Mouse (Mus musculus): Measurements from ENCODE around the gene Olfr1188. TPM values are rescaled to one million over a fixed set of nuclear protein-coding genes. Genes with fewer than 3 reads are reported as not detected.
"Not testable (repeated sequence)": the region's sequence is repeated elsewhere in the genome, so short reads cannot be mapped to it uniquely, and the experiment has no call there.

The Olfr1188 gene
- total RNA-seq (2014; rRNA removed) (not detected in 2 replicates), polyA plus RNA-seq (2012; rRNA removed) (not detected in 2 replicates)

- no peaks in the 10 kb centered on the region for H3K79me2 ChIP-seq (ENCODE audit: control insufficient read depth, insufficient read depth, low read length)
- WGBS: 83% methylated on average over 2 of the region's 2 CpGs
- TF ChIP-seq POLR2A (IDR thresholded peaks at IDR 0.05; ENCODE audit: extremely low read depth, insufficient read depth, low read length) (no peak), CTCF (IDR thresholded peaks at IDR 0.05; ENCODE audit: low read depth, low read length) (no peak)
Observed at GRCm38 (mm10) chr2:88556635-88557034, at the start of gene Olfr1188. TSS of gene Olfr1188 (plus strand) at chr2:88556935.

GRCm38 (mm10) chr2:88518251-88518650 is 38.5 kb upstream of the Olfr1188 start, which contains the start of gene Olfr1186:
TSS of gene Olfr1186 (plus strand) at chr2:88518551.
- no peak within 1 kb of the TSS for H3K4me3 ChIP-seq (ENCODE audit: insufficient read depth, low read depth, low read length)
- TF ChIP-seq POLR2A (IDR thresholded peaks at IDR 0.05; ENCODE audit: extremely low read depth, insufficient read depth, low read length): no peak
- TF ChIP-seq CTCF (IDR thresholded peaks at IDR 0.05; ENCODE audit: low read depth, low read length): no peak
- H3K36me3 ChIP-seq (ENCODE audit: control insufficient read depth, insufficient read depth, low read length): no peaks in the 10 kb centered on the region

More at GRCm38 (mm10) chr2:88556635-88557034, at the start of gene Olfr1188:
- Histone ChIP-seq H3K27ac (replicated peaks; ENCODE audit: insufficient read depth, low read depth, low read length) (no peak within 1 kb of the TSS), H3K4me3 (ENCODE audit: insufficient read depth, low read depth, low read length) (no peak within 1 kb of the TSS), H3K9ac (ENCODE audit: low read depth, low read length) (no peak within 1 kb of the TSS), H3K4me1 (ENCODE audit: control insufficient read depth, insufficient read depth, low read length) (no peaks in the 10 kb centered on the region), H3K36me3 (ENCODE audit: control insufficient read depth, insufficient read depth, low read length) (no peaks in the 10 kb centered on the region), H3K27me3 (ENCODE audit: control insufficient read depth, insufficient read depth, low read length) (no peaks in the 10 kb centered on the region)
- DNase-seq (ENCODE audit: extremely low read depth, low read depth, low spot score): no peak

GRCm38 (mm10) chr2:88525720-88526119 is 31.0 kb upstream of the Olfr1188 start:
- H3K27me3 ChIP-seq (ENCODE audit: control insufficient read depth, insufficient read depth, low read length): no peaks in the 10 kb centered on the region
- H3K27ac ChIP-seq (replicated peaks; ENCODE audit: insufficient read depth, low read depth, low read length): no peak overlapping the region
- H3K9ac ChIP-seq (ENCODE audit: low read depth, low read length): no peak overlapping the region
- H3K4me3 ChIP-seq (ENCODE audit: insufficient read depth, low read depth, low read length): no peak overlapping the region
- H3K36me3 ChIP-seq (ENCODE audit: control insufficient read depth, insufficient read depth, low read length): no peaks in the 10 kb centered on the region
- H3K79me2 ChIP-seq (ENCODE audit: control insufficient read depth, insufficient read depth, low read length): no peaks in the 10 kb centered on the region
- WGBS: 58% methylated on average over 3 of the region's 3 CpGs
- H3K4me1 ChIP-seq (ENCODE audit: control insufficient read depth, insufficient read depth, low read length): no peaks in the 10 kb centered on the region
- no peak for DNase-seq (ENCODE audit: extremely low read depth, low read depth, low spot score)
- TF ChIP-seq POLR2A (IDR thresholded peaks at IDR 0.05; ENCODE audit: extremely low read depth, insufficient read depth, low read length) (no peak), CTCF (IDR thresholded peaks at IDR 0.05; ENCODE audit: low read depth, low read length) (no peak)

More at GRCm38 (mm10) chr2:88518251-88518650, 38.5 kb upstream of the Olfr1188 start, which contains the start of gene Olfr1186:
- Histone ChIP-seq H3K9ac (ENCODE audit: low read depth, low read length) (no peak within 1 kb of the TSS), H3K27ac (replicated peaks; ENCODE audit: insufficient read depth, low read depth, low read length) (no peak within 1 kb of the TSS), H3K27me3 (ENCODE audit: control insufficient read depth, insufficient read depth, low read length) (no peaks in the 10 kb centered on the region), H3K79me2 (ENCODE audit: control insufficient read depth, insufficient read depth, low read length) (no peaks in the 10 kb centered on the region), H3K4me1 (ENCODE audit: control insufficient read depth, insufficient read depth, low read length) (no peaks in the 10 kb centered on the region)
- no peak for DNase-seq (ENCODE audit: extremely low read depth, low read depth, low spot score)
- 60% methylated on average over 2 of the region's 2 CpGs for WGBS

- H3K79me2 ChIP-seq (ENCODE audit: control insufficient read depth, insufficient read depth, low read length); H3K27ac ChIP-seq (replicated peaks; ENCODE audit: insufficient read depth, low read depth, low read length); H3K4me1 ChIP-seq (ENCODE audit: control insufficient read depth, insufficient read depth, low read length); H3K27me3 ChIP-seq (ENCODE audit: control insufficient read depth, insufficient read depth, low read length); DNase-seq (ENCODE audit: extremely low read depth, low read depth, low spot score); H3K9ac ChIP-seq (ENCODE audit: low read depth, low read length); H3K36me3 ChIP-seq (ENCODE audit: control insufficient read depth, insufficient read depth, low read length); H3K4me3 ChIP-seq (ENCODE audit: insufficient read depth, low read depth, low read length): not testable (repeated sequence)
- 85% methylated on average over 12 of the region's 12 CpGs for WGBS
Observed at GRCm38 (mm10) chr2:88572696-88573095, 16.0 kb downstream of the Olfr1188 start.

- no peaks in the 10 kb centered on the region for H3K4me1 ChIP-seq (ENCODE audit: control insufficient read depth, insufficient read depth, low read length)
- no peak within 1 kb of the TSS for H3K4me3 ChIP-seq (ENCODE audit: insufficient read depth, low read depth, low read length)
- no peak within 1 kb of the TSS for H3K27ac ChIP-seq (replicated peaks; ENCODE audit: insufficient read depth, low read depth, low read length)
- TF ChIP-seq POLR2A (IDR thresholded peaks at IDR 0.05; ENCODE audit: extremely low read depth, insufficient read depth, low read length): no peak
- TF ChIP-seq CTCF (IDR thresholded peaks at IDR 0.05; ENCODE audit: low read depth, low read length): no peak
- H3K27me3 ChIP-seq (ENCODE audit: control insufficient read depth, insufficient read depth, low read length): no peaks in the 10 kb centered on the region
- H3K79me2 ChIP-seq (ENCODE audit: control insufficient read depth, insufficient read depth, low read length): no peaks in the 10 kb centered on the region
- no peak for DNase-seq (ENCODE audit: extremely low read depth, low read depth, low spot score)
- no peaks in the 10 kb centered on the region for H3K36me3 ChIP-seq (ENCODE audit: control insufficient read depth, insufficient read depth, low read length)
- H3K9ac ChIP-seq (ENCODE audit: low read depth, low read length): no peak within 1 kb of the TSS
Observed at GRCm38 (mm10) chr2:88586154-88586553, 29.4 kb downstream of the Olfr1188 start, which contains the start of gene Olfr1189. TSS of gene Olfr1189 (plus strand) at chr2:88586454.

Other genes with a start within 250 kb of the Olfr1188 start
- gene Olfr1174-ps, start 241.8 kb upstream of the Olfr1188 start, total RNA-seq (2014; rRNA removed): not detected in 2 replicates
- not detected in 2 replicates for gene Olfr1174-ps, start 241.8 kb upstream of the Olfr1188 start, polyA plus RNA-seq (2012; rRNA removed)
- gene Olfr1175-ps, start 229.7 kb upstream of the Olfr1188 start, total RNA-seq (2014; rRNA removed): not detected in 2 replicates
- gene Olfr1175-ps, start 229.7 kb upstream of the Olfr1188 start, polyA plus RNA-seq (2012; rRNA removed): not detected in 2 replicates
- gene Olfr1176, start 220.2 kb upstream of the Olfr1188 start, total RNA-seq (2014; rRNA removed): not detected in 2 replicates
- gene Olfr1176, start 220.2 kb upstream of the Olfr1188 start, polyA plus RNA-seq (2012; rRNA removed): not detected in 2 replicates
- not detected in 2 replicates for gene Olfr1177-ps, start 210.4 kb upstream of the Olfr1188 start, total RNA-seq (2014; rRNA removed)
- not detected in 2 replicates for gene Olfr1177-ps, start 210.4 kb upstream of the Olfr1188 start, polyA plus RNA-seq (2012; rRNA removed)
- gene Olfr1178, start 169.9 kb upstream of the Olfr1188 start, total RNA-seq (2014; rRNA removed): not detected in 2 replicates
- gene Olfr1178, start 169.9 kb upstream of the Olfr1188 start, polyA plus RNA-seq (2012; rRNA removed): not detected in 2 replicates
- gene Olfr1179, start 150.5 kb upstream of the Olfr1188 start, total RNA-seq (2014; rRNA removed): not detected in 2 replicates
- not detected in 2 replicates for gene Olfr1179, start 150.5 kb upstream of the Olfr1188 start, polyA plus RNA-seq (2012; rRNA removed)
- gene Olfr1180, start 137.8 kb upstream of the Olfr1188 start, total RNA-seq (2014; rRNA removed): not detected in 2 replicates
- not detected in 2 replicates for gene Olfr1180, start 137.8 kb upstream of the Olfr1188 start, polyA plus RNA-seq (2012; rRNA removed)
- not detected in 2 replicates for gene Olfr1181, start 130.8 kb upstream of the Olfr1188 start, total RNA-seq (2014; rRNA removed)
- not detected in 2 replicates for gene Olfr1181, start 130.8 kb upstream of the Olfr1188 start, polyA plus RNA-seq (2012; rRNA removed)
- not detected in 2 replicates for gene Gm13757, start 107.8 kb upstream of the Olfr1188 start, total RNA-seq (2014; rRNA removed)
- gene Gm13757, start 107.8 kb upstream of the Olfr1188 start, polyA plus RNA-seq (2012; rRNA removed): not detected in 2 replicates
- gene Olfr1183, start 102.1 kb upstream of the Olfr1188 start, total RNA-seq (2014; rRNA removed): not detected in 2 replicates
- gene Olfr1183, start 102.1 kb upstream of the Olfr1188 start, polyA plus RNA-seq (2012; rRNA removed): not detected in 2 replicates
- gene Olfr1184, start 73.3 kb upstream of the Olfr1188 start, total RNA-seq (2014; rRNA removed): not detected in 2 replicates
- gene Olfr1184, start 73.3 kb upstream of the Olfr1188 start, polyA plus RNA-seq (2012; rRNA removed): not detected in 2 replicates
- gene Olfr1185-ps1, start 63.6 kb upstream of the Olfr1188 start, total RNA-seq (2014; rRNA removed): not detected in 2 replicates
- gene Olfr1185-ps1, start 63.6 kb upstream of the Olfr1188 start, polyA plus RNA-seq (2012; rRNA removed): not detected in 2 replicates
- not detected in 2 replicates for gene Olfr1186, start 38.4 kb upstream of the Olfr1188 start, total RNA-seq (2014; rRNA removed)
- not detected in 2 replicates for gene Olfr1186, start 38.4 kb upstream of the Olfr1188 start, polyA plus RNA-seq (2012; rRNA removed)
- not detected in 2 replicates for gene Olfr1189, start 29.5 kb downstream of the Olfr1188 start, total RNA-seq (2014; rRNA removed)
- not detected in 2 replicates for gene Olfr1189, start 29.5 kb downstream of the Olfr1188 start, polyA plus RNA-seq (2012; rRNA removed)
- not detected in 2 replicates for gene Olfr1191-ps1, start 83.6 kb downstream of the Olfr1188 start, total RNA-seq (2014; rRNA removed)
- gene Olfr1191-ps1, start 83.6 kb downstream of the Olfr1188 start, polyA plus RNA-seq (2012; rRNA removed): not detected in 2 replicates
- not detected in 2 replicates for gene Olfr1192-ps1, start 91.6 kb downstream of the Olfr1188 start, total RNA-seq (2014; rRNA removed)
- not detected in 2 replicates for gene Olfr1192-ps1, start 91.6 kb downstream of the Olfr1188 start, polyA plus RNA-seq (2012; rRNA removed)
- gene Olfr1193, start 118.7 kb downstream of the Olfr1188 start, total RNA-seq (2014; rRNA removed): not detected in 2 replicates
- not detected in 2 replicates for gene Olfr1193, start 118.7 kb downstream of the Olfr1188 start, polyA plus RNA-seq (2012; rRNA removed)
- not detected in 2 replicates for gene Olfr1195, start 132.3 kb downstream of the Olfr1188 start, total RNA-seq (2014; rRNA removed)
- gene Olfr1195, start 132.3 kb downstream of the Olfr1188 start, polyA plus RNA-seq (2012; rRNA removed): not detected in 2 replicates
- gene Olfr1196, start 147.7 kb downstream of the Olfr1188 start, total RNA-seq (2014; rRNA removed): not detected in 2 replicates
- not detected in 2 replicates for gene Olfr1196, start 147.7 kb downstream of the Olfr1188 start, polyA plus RNA-seq (2012; rRNA removed)
- not detected in 2 replicates for gene Olfr1197, start 175.4 kb downstream of the Olfr1188 start, total RNA-seq (2014; rRNA removed)
- not detected in 2 replicates for gene Olfr1197, start 175.4 kb downstream of the Olfr1188 start, polyA plus RNA-seq (2012; rRNA removed)
- gene Olfr1198, start 194.4 kb downstream of the Olfr1188 start, total RNA-seq (2014; rRNA removed): not detected in 2 replicates
- not detected in 2 replicates for gene Olfr1198, start 194.4 kb downstream of the Olfr1188 start, polyA plus RNA-seq (2012; rRNA removed)
- not detected in 2 replicates for gene Olfr1199, start 203.5 kb downstream of the Olfr1188 start, total RNA-seq (2014; rRNA removed)
- not detected in 2 replicates for gene Olfr1199, start 203.5 kb downstream of the Olfr1188 start, polyA plus RNA-seq (2012; rRNA removed)
- gene Olfr1200, start 213.6 kb downstream of the Olfr1188 start, total RNA-seq (2014; rRNA removed): not detected in 2 replicates
- not detected in 2 replicates for gene Olfr1200, start 213.6 kb downstream of the Olfr1188 start, polyA plus RNA-seq (2012; rRNA removed)
- gene Olfr1201, start 236.1 kb downstream of the Olfr1188 start, total RNA-seq (2014; rRNA removed): not detected in 2 replicates
- gene Olfr1201, start 236.1 kb downstream of the Olfr1188 start, polyA plus RNA-seq (2012; rRNA removed): not detected in 2 replicates